Mouse (Mus musculus) ES-Bruce4 (cell line): ENCODE data around the gene Eri3.

Experiments
- CTCF ChIP-seq: IDR thresholded peaks from one replicate; pipeline ENCODE4 v1.8.1; 2011; ENCODE audit warnings: low read depth, low read length
- EP300 ChIP-seq: IDR thresholded peaks from 2 replicates; pipeline ENCODE4 v1.6.1; 2011; ENCODE audit warnings: low read depth, low read length; ENCODE audit not compliant: insufficient read depth
- POLR2A ChIP-seq: IDR thresholded peaks from one replicate; pipeline ENCODE4 v1.8.1; 2011; ENCODE audit warnings: low read length; ENCODE audit not compliant: insufficient read depth

DNA sequence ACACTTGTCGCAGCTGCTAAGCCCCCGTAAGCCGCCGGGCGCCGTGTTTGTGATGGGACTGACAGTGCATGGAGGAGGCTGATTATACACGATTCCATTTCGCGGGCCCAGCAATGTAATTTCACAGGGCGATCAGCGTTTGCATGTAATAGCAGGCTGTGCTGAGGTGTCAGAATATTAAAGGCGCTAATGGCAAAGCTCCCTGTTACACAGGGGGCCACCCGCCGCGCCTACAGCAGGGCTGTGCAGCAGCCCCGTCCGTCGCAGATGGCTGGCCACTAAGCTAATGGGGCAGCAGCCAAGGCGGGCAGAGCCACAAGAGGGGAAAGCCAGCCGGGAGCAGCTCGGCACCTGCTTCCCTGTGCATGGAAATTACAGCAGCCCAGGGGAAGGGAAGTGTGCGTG lies 94.9 kb downstream of the Eri3 start:
- no peak for TF ChIP-seq EP300
- TF ChIP-seq CTCF: no peak
- no peak for TF ChIP-seq POLR2A
